Mouse (Mus musculus) 416B (cell line): ENCODE data around the gene Zgrf1.

Experiments
- DNase-seq: peaks from one replicate; pipeline ENCODE4 v3.0.0; 2011; ENCODE audit warnings: low read depth

The Zgrf1 gene

DNA sequence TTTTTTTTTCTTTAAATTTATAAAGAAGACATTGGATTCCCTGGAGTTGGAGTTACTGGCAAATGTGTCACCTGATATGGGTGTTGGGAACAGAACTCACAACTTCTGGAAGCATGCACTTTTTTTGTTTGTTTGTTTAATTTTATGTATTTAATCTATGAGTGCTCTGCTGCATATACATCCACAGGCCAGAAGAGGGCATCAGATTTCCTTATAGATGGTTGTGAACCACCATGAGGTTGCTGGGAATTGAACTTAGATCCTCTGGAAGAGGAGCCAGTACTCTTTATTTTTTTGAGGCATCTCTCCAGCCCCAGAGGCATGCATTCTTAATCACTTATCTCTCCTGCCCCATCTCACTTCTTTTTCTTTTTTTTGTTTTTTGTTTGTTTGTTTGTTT lies 4.9 kb downstream of the Zgrf1 start:
- peak; percentile 45 for DNase-seq

DNA sequence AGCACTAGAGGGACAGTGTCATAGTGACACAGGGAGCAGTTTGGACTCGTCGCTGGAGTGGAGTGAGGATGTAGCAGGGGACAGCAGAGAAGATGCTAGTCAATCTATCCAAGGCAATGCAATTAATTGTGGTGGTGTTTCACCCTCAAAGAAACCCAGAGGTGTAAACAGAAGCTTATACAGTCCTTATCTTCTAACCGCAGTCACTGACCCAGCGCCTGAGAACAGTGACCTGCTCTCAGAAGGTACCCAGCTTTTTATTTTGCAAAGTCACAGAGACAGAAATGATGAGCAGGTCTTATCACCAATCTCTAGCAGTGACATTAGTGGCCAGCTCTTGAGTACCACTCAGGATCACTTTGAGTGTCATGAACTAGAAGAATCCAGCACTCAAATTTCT lies 9.7 kb downstream of the Zgrf1 start:
- DNase-seq = no peak

DNA sequence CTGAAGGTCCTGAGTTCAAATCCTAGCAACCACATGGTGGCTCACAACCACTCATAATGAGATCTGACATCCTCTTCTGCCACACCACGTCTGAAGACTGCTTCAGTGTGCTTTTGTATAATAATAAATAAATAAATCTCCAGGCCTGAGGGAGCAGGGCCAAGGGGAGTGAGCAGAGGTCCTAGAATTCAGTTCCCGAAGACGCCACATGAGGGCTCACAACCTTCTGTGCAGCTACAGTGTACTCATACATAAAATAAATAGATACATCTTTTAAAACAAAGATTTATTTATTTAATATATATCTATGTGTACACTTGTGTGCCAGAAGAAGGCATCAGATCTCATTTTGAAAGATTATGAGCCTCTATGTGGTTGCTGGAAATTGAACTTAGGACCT lies 11.8 kb downstream of the Zgrf1 start:
- peak; percentile 36 for DNase-seq

DNA sequence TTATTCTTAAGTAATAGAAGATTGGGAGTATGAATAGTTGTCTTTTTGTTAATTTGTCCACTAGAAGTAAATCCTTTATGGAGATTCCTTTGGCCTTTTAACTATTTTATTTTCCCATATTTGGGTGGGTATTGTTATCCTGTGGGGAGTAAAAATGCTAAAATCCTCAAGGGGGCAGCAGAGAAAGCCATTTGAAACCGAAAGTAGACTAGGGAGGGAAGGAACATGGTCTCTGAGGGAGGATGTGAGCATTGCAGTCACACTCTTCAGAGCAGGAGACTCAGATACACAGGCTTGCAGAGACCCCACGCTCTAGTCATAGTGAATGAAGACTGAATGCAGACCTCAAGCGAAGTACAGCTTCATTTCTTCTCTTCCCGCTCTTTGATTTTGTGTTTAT lies 19.3 kb downstream of the Zgrf1 start:
- DNase-seq = peak; percentile 83

DNA sequence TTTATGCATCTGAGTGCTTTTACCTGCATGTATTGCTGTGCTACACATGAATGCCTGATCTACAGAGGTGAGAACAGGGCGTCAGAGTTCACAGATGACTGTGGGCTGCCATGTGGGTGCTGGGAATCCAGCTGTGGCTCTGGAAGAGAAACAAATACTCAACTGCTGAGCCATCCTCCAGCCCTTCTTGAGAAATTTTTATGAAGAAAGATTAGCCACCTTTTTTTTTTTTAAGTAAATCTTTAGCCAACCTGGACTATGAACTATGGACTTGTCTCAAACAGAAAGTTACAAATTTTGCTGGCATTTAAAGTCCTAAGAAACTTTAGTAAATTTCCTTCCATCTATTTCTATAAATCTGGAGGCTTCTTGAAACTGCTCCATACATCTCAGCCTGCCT lies 43.8 kb downstream of the Zgrf1 start:
- DNase-seq = no peak

DNA sequence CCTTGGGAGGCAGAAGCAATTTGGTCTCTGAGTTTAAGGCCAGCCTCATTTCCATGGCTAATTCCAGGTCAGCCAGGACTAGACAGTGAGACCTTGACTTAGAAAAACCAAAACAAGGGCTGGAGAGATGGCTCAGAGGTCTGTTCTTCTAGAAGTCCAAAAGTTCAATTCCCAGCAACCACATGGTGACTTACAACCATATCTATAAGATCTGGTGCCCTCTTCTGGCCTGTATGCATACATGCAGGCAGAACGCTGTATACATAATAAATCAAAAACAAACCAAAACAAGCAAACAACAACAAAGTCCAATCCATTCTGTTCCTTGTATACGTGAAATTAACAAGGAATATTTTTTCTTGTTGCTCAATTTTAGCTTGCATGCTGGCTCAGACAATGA lies 54.8 kb downstream of the Zgrf1 start:
- DNase-seq = peak; percentile 61

DNA sequence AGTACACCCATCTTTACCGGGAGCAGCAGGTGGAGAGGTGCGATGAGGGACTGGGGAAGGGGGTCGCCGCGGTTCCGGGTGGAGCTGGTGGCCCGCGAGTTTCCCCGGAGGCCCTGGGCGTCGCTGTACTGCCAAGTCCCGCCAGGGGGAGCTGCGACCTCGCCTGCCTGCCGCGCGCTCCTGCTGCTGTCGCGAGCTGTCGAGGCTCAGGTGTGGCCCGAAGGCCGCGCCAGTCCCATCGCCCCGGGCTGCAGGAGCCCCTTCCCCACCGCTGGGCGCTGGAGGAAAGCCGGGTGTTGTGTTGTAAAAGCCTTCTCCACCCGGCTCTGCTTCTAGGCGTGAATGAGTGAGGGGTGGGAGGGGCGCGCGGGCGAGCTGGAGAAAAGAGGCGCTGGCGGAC lies 72.0 kb downstream of the Zgrf1 start:
- DNase-seq = peak; percentile 59

DNA sequence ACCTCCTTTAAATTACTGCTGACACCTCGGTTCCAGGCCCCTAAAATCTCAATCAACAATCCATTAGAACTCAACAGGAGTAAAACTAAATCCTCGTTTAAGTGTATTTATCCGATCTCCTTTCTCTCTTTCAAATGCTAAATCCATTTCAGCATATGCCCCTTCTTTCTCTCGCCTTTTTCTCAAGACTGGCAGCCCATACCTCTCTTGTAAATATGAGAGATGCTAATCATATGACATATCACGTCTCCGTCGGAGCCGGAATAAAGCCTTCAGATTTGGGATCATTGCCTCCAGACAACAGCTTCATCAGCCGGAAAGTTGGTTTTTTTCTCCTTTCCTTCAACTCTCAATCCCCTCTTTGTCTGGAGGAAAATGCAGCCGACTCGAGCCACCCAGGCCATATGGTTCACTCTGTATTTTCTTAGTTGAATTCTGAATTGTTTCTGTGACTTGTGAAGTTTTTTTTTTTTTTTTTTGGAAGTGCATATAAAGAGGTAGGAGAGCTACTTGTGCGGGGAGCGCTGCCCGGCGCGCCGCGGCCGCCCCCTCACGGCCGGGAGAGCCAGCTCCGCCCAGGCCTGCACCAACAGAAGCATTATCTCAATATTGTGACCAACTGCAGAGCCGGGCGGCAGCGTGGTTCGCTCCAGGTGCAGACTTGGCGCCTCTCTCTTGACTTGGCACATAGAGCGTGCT lies 72.6 kb downstream of the Zgrf1 start:
- peak; percentile 54 for DNase-seq

DNA sequence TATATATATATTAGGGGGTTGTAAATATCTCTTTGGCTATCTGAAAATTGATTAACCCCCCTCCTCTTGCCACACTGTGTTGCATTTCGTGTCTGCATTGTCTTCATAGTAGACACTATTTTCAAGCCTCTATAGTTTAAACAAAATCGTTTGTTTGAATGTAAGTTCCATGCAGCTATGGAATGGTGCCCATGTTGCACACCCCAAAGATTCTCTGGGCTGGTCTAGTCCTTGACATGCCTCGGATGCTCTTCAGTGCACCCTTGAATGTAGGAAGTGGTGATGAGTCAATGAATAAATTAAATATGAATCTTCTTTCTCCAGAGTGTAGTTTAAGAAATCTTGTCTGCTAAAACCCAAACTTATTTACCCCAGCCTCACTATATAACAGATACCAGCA lies 73.2 kb downstream of the Zgrf1 start:
- no peak for DNase-seq

DNA sequence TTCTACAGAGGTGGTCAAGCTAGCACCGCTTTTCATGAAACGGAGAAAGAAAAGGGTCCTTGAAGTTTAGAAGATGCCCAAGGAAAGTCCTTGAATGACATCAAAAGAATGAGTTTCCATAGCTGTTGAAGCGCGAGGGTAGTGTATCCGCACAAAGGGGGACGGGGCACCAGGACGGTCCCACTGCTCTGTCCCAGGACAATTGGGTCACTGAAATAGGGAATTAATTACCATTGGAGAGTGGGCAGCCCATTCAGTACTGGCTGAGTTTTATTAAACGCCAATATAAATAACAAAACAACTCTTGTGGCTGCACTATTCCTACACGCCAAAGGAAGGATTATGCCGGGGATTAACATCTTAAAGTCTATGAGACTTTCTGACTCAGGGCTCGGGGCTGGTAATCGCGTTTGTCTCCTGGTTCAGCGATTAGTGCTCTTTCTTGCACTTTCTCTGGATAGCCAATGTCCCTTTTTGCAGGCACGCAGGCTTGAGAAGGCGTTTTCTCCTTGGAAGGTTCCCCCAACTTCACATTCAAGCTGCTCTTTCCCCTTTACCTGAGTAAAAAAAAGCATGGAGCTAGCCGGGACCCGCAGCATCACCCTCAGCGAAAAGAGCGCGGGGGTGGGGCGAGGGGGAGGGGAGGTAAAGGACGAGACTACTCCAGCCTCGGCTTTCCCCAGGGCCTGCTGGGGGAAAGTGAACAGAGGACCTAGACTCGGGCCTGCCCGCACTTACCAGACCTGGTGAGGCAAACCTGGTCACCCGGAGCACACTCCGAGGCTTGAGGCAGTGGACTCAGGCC lies 74.1 kb downstream of the Zgrf1 start:
- no peak for DNase-seq

DNA sequence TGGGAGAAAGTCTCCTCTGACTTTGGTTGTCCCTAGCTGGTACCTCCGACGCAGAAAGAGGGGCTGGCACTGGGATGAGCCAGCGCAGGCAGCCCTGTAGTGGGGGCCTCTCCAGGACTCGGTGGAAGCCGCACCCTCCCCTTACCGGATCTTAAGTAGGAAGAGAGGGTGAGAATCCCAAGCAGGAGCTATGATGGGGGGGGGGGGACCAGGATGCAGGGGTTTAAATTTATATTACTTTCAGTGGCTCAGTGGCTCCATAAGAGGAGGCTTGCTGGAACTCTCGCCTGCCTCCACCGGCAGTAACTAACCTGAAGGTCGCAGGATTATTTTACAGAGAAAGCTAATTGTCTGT lies 74.6 kb downstream of the Zgrf1 start:
- DNase-seq = no peak

DNA sequence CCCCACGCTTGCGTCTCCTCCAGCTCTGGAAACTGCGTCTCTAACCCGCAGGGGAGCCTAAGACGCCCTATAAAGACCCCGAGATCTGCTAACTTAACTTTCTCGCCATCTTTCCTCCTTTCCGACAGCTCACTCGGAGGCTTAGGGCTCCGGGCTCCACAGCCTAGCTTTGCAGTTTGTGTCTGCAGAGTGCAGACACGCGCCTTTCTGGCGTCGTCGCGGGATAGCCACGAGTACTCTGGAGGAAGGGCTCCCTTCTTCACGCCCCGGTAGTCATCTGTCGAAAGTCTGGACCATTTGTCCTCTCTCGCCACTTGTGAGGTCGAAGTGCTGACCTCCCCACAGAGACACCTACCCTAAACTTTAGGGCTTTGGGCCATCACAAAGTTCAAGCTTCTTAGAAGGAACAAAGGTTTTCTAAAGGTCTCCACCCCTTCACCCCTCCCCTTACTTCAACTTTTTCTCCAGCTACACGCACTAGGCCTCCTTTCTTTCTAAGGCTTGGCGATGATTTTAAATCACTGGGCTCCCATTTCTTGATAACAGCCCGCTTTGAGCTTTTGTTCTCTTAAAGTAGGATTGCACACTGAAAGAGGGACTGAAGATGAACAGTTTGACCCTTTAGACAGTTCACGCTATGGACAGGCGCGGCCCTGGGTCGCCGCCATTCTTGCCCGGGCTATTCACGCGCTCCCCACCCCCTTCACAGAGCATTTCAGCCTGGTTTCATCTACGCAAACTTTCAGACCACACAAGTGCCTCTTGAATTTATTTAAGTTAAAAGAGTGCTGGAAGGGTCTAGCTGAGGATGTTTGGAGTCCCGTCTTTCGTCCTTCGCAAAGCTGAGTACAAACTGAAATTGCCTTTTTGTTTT lies 75.3 kb downstream of the Zgrf1 start:
- no peak for DNase-seq

DNA sequence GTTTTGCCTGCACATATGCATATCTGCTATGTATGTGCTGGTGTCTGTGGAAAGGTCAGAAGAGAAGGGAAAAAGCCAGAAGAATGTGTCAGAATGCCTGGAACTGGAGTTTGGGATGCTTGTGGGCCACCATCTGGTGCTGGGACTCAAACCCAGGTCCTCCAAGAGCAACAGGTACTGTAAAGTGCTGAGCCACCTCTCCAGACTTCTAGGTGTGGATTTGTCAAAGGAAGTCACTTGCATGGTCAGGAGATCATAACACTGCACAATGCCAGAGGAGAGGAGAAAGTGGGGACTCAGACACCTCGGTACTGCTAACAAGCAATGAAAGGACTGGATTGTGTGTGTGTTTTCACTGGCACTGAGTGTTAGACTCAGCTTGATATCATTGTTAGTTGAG lies 76.9 kb downstream of the Zgrf1 start:
- no peak for DNase-seq

DNA sequence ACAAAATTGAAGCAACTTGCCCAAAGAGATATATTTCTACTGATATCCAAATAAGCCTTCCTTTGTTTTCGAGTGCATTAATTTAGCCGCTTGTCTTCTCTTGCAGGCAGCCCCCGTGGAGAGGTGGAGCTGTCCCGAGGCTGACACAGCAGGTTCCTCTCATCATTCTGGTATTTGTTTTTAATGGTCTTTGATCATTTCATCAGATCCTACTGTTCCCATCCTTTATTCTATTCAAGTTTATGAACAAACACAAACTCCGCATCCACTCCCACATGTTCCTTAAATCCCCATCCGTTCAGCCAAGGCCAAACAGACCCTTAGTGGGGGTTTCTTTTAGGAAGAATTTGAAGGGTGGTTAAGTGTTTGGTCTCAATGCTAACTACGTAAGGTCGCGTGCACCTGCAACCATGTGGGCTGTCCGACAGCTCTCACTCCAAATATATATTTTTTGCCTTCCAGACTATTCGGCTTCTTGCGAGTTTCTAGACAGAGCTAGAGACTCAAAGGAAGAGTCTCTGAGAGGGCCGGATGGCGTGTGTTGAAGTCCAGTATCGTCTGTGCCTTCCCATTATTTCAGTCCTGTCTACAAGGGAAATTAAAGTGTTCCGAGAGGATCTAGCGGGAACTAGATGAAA lies 77.6 kb downstream of the Zgrf1 start:
- DNase-seq = no peak

DNA sequence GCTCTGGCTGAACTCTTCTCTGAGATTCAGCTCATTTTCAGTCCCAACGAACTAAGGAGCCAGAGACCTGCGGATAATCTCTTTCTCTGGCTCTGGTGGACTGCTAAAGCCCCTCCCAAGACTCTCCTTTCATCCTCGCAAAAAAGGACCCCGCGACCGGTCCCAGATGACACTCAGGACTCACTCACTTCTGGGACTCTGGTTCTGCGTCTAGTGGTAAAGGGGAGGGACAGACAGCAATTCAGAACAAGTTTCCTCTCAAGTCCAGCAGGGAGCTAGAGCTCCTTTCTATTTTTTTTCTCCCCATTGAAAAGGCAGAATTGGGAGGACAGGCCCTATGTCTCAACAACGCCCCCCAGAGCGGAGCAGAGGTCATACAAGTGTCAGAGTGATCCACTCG lies 78.3 kb downstream of the Zgrf1 start:
- no peak for DNase-seq

DNA sequence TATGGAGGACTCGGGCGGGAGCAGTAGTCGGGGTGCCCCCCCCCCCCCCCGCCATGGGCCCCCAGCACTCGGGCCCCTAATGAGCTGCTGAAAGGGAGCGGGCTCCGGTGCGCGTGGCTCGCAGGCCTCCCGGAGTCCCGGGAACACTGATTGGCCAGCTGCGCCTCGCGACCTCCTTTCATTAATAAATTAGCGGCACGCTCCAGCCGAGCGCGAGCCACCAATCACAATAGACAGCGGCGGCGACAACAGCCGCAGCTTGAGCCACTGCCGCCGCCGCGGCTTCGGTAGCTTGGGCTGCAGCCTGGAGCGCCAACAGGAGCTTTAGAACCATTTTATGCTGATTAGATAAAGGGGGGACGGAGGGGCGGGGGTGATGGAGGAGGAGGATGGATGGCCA lies 79.2 kb downstream of the Zgrf1 start:
- DNase-seq = no peak

DNA sequence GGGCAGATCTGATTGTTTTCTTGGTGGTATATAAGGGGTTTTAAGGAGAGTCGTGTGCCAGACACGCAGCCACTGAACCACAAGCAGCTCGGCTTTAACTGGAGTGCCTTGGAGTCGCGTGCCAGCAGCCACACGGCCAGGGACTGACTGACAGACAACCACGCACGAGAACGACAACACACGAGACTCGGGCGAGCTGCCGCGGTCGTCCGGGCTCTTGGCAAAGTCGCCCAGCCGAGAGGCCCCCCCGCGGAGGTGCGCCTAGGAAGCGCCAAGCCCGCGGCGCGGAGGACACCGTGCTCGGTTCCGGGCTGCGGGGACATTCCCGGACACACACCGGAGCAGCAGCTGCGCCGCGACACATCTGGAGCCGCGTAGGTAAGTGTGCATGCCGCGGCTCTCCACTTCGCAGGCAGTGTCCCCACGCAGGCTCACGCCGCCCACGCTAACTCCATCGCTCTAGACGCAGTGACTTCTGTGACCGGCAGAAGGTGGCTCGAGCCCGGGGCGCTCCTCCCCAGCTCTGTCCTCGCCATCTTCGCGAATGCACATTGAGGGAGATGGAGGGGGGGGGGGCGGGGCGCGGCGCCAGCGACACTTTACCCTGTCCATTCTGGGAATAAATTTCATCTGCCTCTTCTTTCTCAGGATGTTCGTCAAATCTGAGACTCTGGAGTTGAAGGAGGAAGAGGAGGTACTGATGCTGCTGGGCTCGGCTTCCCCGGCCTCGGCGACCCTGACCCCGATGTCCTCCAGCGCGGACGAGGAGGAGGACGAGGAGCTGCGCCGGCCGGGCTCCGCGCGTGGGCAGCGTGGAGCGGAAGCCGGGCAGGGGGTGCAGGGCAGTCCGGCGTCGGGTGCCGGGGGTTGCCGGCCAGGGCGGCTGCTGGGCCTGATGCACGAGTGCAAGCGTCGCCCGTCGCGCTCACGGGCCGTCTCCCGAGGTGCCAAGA lies 80.1 kb downstream of the Zgrf1 start, which contains the start of gene Neurog2:
Gene Neurog2, plus strand, starts transcription at position 56 of the 953 bp plus-strand sequence.
- DNase-seq = no peak

DNA sequence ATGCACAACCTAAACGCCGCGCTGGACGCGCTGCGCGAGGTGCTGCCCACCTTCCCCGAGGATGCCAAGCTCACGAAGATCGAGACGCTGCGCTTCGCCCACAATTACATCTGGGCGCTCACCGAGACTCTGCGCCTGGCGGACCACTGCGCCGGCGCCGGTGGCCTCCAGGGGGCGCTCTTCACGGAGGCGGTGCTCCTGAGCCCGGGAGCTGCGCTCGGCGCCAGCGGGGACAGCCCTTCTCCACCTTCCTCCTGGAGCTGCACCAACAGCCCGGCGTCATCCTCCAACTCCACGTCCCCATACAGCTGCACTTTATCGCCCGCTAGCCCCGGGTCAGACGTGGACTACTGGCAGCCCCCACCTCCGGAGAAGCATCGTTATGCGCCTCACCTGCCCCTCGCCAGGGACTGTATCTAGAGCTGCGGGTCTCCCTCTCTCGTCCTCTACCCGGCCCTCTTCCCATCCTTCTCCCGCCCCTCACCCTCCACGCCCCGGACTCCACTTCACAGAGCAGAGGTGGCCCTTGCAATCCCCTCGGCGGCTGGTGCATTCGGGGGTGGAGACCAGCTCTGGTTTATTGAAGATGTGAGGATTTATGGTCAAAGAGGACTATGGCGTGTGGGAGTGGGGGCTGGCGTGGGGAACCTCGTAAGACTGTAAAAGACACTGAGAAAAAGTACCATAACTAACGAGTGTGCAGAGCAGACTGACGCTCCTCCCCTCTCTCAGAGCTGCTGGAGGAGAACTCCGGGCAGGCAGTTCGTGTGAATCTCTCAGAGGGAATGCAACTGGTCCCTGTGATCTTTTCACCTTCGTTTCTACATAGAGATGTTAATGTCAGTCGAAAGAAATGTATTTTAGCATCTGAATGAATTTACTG lies 81.1 kb downstream of the Zgrf1 start:
- DNase-seq = no peak

DNA sequence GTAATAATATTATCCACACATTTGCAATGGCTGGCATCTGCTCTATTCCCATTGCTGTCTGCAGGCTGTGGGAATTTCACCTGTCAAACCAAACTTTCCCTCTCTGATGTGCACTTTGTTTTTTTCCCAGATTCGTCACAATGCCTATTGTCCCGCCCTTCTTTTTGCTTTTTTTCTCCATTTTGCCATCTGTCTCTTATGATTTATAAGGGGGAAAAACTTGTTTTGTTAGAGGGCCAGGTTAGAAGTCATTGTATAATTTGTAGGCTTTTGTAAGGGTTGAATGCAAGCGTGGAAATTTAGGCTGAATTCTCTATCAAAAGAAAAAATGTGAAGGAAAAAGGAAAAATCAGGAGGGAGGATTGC lies 81.7 kb downstream of the Zgrf1 start:
- DNase-seq = no peak
